Mouse (Mus musculus) forebrain, embryonic 13.5 days (tissue): ENCODE measurements at regions not wholly inside any gene's neighbourhood (a gene's known extent, or its start where the extent isn't known, plus 50 kb on each side); places are given as distances from the start of the nearest gene placed in this dataset.
A peak's percentile ranks its signal among the peaks of the same experiment; 100 is the strongest.

Experiments used
- ATAC-seq: fragments of 200-750 bp; cut with Nextera tagmentation; 2 replicates; pipeline ENCODE4 v1.8.0; 2017
- H3K27ac ChIP-seq: fragments of 300-500 bp; sonication (generic); 2 replicates; pipeline ENCODE4 v1.5.1; 2015; ENCODE audit warnings: inconsistent platforms, mild to moderate bottlenecking, moderate library complexity
- H3K27me3 ChIP-seq: fragments of 300-500 bp; sonication (generic); 2 replicates; pipeline ENCODE4 v1.6.1; 2015; ENCODE audit warnings: mild to moderate bottlenecking, inconsistent platforms
- H3K36me3 ChIP-seq: fragments of 300-500 bp; sonication (generic); 2 replicates; pipeline ENCODE4 v1.6.1; 2015; ENCODE audit warnings: mild to moderate bottlenecking, inconsistent platforms; ENCODE audit not compliant: poor library complexity, severe bottlenecking
- H3K4me1 ChIP-seq: fragments of 300-500 bp; sonication (generic); 2 replicates; pipeline ENCODE4 v1.6.1; 2015; ENCODE audit warnings: inconsistent platforms
- H3K4me2 ChIP-seq: fragments of 300-500 bp; sonication (generic); 2 replicates; pipeline ENCODE4 v1.6.1; 2015; ENCODE audit warnings: inconsistent platforms, mild to moderate bottlenecking, moderate library complexity
- H3K4me3 ChIP-seq: fragments of 300-500 bp; sonication (generic); 2 replicates; pipeline ENCODE4 v1.5.1; 2015; ENCODE audit warnings: mild to moderate bottlenecking, inconsistent platforms
- H3K9ac ChIP-seq: fragments of 300-500 bp; sonication (generic); 2 replicates; pipeline ENCODE4 v1.6.1; 2015; ENCODE audit warnings: mild to moderate bottlenecking, inconsistent platforms
- H3K9me3 ChIP-seq: fragments of 300-500 bp; sonication (generic); replicated peaks from 2 replicates; pipeline ENCODE4 v1.6.1; 2016; ENCODE audit warnings: inconsistent platforms
- WGBS: fragments of 180-500 bp; shearing (Covaris S2); methylation state at CpG from one replicate; pipeline ENCODE4 v1.1.7; 2015; 5-methylcytosine and 5-hydroxymethylcytosine counted together

DNA sequence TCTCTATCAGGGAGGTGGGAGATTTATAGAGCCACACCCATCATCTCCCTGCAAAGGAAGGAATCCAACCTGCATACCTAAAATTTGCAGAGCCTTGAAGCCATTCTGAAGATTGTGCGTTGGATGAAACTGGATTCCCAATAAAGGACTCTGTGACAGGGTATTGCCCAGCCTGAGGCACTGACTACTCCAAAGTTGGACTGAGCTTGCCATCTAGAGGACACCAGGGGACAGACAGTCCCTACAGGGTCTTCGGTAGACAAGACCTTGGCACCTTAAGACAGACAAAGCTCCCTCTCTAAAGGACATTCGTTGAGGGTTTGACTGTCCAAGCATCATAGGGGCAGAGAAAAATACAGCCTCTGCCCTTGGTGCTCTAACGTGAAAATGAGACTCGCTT lies 243.4 kb downstream of the Gsdmc2 start:
- Histone ChIP-seq H3K4me1 (no peaks in the 10 kb centered on the region), H3K4me3 (no peak overlapping the region), H3K27ac (no peak overlapping the region), H3K9me3 (no peaks in the 10 kb centered on the region), H3K27me3 (no peaks in the 10 kb centered on the region), H3K4me2 (no peak overlapping the region), H3K36me3 (no peaks in the 10 kb centered on the region), H3K9ac (no peak overlapping the region)
- peak; percentile 93 for ATAC-seq
- WGBS: 47% methylated on average over 5 of the region's 5 CpGs

DNA sequence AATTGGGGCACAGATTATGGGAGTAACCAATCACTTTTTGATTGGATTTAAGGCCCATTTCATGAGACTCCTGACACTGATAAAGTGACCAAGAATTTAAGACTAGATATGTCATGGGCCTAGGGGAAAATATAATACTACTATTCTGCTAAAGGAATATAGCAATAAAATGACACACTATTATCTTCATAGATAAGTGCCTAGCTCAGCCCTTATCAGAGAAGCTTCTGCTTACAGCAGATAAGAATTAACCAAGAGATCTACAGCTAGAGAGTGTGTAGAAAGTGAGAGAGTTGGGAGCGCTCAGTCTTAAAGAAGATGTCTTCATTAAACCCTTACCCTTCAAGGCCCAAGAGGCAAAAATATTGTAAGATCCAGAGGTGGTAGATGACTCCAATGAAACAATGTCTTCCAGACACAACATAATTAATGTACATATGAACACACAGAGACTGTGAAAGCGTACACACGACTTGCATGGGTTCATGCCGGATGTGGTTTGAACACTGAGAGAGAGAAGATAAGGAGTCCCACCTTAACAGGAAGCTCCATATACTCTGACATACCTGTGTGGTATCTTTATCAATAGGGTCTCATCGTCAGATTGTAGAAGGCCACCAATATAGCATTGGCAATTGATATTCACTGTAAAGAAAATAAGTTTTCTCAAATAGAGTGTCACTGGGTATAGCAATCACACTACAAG lies 252.1 kb downstream of the Gsdmc2 start:
- Histone ChIP-seq H3K4me1 (no peaks in the 10 kb centered on the region), H3K9ac (no peak overlapping the region), H3K27ac (no peak overlapping the region), H3K36me3 (no peaks in the 10 kb centered on the region), H3K27me3 (no peaks in the 10 kb centered on the region), H3K9me3 (no peaks in the 10 kb centered on the region), H3K4me2 (no peak overlapping the region), H3K4me3 (no peak overlapping the region)
- no peak for ATAC-seq
- 94% methylated on average over 5 of the region's 5 CpGs for WGBS

DNA sequence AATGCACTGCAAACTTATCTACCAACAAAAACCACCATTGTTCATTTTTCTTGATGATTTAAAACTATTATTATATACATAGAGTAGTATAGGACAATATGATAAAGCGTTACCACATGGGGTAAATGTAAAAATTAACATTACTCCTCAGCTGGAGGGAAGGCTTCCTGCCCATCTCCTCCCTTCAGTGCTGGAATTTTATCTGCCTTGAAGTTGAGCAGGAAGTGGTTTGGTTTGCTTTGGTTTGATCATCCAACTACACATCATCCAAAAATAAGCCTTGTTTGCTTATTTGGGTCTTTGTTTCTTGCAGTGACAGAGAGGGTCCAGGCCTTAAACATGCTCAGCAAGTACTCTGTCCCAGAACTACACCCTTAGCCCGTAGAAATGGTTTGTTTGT lies 285.7 kb downstream of the Gsdmc2 start:
- WGBS: 85% methylated on average over 2 of the region's 2 CpGs

DNA sequence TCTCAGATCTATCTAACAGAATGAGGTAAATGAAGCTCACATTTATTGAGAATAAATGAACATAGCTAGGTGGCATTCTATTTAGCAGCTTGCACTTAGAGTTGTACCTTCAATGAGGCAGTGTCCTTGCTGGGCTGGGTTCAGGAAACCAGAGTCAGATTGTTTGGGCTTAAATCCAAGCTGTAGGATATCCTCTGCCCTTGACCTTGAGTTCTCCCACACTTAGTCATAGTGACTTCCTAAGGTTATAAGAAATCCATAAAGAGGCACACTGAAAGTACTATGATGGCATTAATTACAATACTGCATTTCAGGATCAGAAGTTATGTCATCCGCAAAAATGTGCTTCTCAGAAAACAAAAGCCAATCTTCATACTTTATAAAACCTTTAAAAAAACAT lies 286.3 kb downstream of the Gsdmc2 start:
- no peaks in the 10 kb centered on the region for H3K27me3 ChIP-seq
- H3K36me3 ChIP-seq: no peaks in the 10 kb centered on the region
- ATAC-seq: no peak
- 98% methylated on average over 1 of the region's 1 CpGs for WGBS
- no peak overlapping the region for H3K4me3 ChIP-seq
- H3K4me1 ChIP-seq: no peaks in the 10 kb centered on the region
- no peak overlapping the region for H3K27ac ChIP-seq
- H3K9ac ChIP-seq: no peak overlapping the region
- no peaks in the 10 kb centered on the region for H3K9me3 ChIP-seq
- no peak overlapping the region for H3K4me2 ChIP-seq

More for the DNA sequence above, 285.7 kb downstream of the Gsdmc2 start:
- Histone ChIP-seq H3K27me3 (no peaks in the 10 kb centered on the region), H3K36me3 (no peaks in the 10 kb centered on the region), H3K4me2 (no peak overlapping the region), H3K9me3 (no peaks in the 10 kb centered on the region), H3K4me3 (no peak overlapping the region), H3K9ac (no peak overlapping the region), H3K4me1 (no peaks in the 10 kb centered on the region), H3K27ac (no peak overlapping the region)
- no peak for ATAC-seq

DNA sequence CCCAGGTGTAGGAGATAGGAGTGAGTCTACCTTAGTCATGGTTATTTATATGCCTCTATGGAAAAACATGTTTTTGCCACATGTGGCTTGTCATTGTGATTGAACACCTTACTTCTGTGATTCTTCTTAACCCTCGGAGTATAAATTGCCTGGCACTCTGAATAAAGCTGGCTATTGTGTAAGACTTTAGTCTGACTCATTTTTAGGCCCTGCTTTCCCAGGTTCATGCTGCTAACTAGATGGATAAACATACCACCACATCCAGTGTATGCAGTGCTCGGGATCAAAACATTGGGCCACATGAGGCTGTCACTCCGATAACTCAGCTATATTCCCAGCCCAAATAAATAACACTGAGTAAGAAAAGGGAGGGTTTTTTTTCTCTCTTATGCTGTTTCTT lies 287.2 kb downstream of the Gsdmc2 start:
- Histone ChIP-seq H3K4me2 (no peak overlapping the region), H3K27me3 (no peaks in the 10 kb centered on the region), H3K4me1 (no peaks in the 10 kb centered on the region), H3K9me3 (no peaks in the 10 kb centered on the region), H3K9ac (no peak overlapping the region), H3K36me3 (no peaks in the 10 kb centered on the region), H3K27ac (no peak overlapping the region), H3K4me3 (no peak overlapping the region)
- WGBS: 81% methylated on average over 3 of the region's 3 CpGs
- ATAC-seq: no peak

DNA sequence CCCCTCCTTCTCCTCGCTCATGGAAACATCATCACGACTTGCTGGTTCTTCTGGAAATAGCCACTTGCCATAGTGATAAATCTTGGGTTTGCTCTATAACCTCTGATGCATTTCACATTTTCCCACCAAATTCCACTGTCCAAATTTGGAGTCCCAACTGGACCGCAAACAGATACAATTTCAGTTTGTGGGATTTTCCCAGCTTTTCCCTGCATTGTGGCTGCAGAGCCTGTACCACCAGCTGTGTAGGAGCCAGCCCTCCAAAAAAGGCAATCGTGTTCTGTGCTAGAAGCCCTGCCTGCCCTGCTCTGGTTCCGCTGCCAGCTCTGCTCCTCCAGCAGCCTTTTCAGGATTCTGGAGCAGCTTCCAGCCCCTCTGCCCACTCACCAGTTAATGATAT lies 291.4 kb downstream of the Gsdmc2 start:
- H3K27me3 ChIP-seq: no peaks in the 10 kb centered on the region
- no peak overlapping the region for H3K27ac ChIP-seq
- 65% methylated on average over 5 of the region's 5 CpGs for WGBS

DNA sequence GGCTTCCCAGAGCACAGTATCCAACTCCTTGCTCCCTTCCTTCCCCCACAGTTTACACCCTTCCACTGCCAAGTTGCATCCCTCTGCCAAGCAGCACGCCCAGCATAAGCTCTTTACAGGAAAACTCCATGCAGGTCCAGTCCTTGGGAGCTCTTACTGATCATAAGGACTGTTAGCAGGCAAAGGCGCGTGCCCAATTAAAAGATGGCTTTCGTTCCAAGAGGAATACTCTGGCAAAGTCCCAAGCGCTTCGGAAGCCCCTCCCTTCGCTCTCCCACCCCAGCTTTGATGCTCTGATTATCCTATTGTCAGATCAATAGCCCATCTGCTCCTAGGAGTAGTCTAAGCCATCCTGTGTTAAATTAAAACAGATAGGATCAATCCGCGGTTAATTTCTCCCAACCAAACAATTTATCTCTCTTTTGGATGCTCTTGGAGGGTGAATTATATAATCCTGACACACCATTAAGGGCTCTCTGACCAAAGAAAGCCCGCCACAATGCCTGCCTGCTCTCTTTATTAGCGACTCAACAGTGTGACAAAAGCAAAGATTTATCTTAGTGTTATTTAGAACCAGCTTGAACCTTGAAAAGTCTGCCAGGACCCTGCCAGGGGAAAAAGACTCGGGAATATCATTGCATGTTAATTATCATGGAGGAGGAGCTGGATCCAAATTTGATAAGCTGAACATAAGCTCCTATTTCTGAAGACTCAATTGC lies 312.5 kb downstream of the Gsdmc2 start:
- Histone ChIP-seq H3K9ac (no peak overlapping the region), H3K4me3 (no peak overlapping the region), H3K27me3 (no peaks in the 10 kb centered on the region), H3K9me3 (no peaks in the 10 kb centered on the region), H3K4me1 (peaks cover 21% of the 10 kb centered on the region), H3K27ac (peak overlapping the region; percentile 71), H3K4me2 (peak overlapping the region; percentile 39), H3K36me3 (no peaks in the 10 kb centered on the region)
- WGBS: 18% methylated on average over 12 of the region's 12 CpGs
- peak; percentile 93 for ATAC-seq

More for the DNA sequence above, 291.4 kb downstream of the Gsdmc2 start:
- no peaks in the 10 kb centered on the region for H3K36me3 ChIP-seq
- no peak overlapping the region for H3K4me2 ChIP-seq
- H3K4me3 ChIP-seq: no peak overlapping the region
- no peaks in the 10 kb centered on the region for H3K4me1 ChIP-seq
- no peaks in the 10 kb centered on the region for H3K9me3 ChIP-seq
- ATAC-seq: no peak
- no peak overlapping the region for H3K9ac ChIP-seq

DNA sequence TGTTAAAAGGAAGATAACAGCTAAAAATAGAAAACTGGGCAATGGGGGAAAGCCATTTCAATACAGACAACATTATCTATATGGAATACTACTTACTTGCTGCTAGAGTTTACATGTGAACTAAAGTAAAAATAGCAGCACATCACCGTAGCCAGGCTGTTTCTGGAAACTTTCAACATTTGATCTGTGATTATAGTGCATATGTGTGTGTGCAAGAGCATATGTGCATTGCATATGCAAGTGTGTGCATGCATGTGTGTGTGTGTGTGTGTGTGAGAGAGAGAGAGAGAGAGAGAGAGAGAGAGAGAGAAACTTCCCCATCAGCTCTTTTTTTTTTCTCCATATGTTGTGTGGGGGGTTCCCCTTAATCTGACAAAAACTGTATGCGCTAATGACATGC lies 317.7 kb downstream of the Gsdmc2 start:
- no peaks in the 10 kb centered on the region for H3K36me3 ChIP-seq
- H3K9me3 ChIP-seq: no peaks in the 10 kb centered on the region
- H3K27ac ChIP-seq: no peak overlapping the region
- H3K9ac ChIP-seq: no peak overlapping the region
- H3K4me3 ChIP-seq: no peak overlapping the region
- H3K27me3 ChIP-seq: no peaks in the 10 kb centered on the region
- peaks cover 9% of the 10 kb centered on the region for H3K4me1 ChIP-seq
- H3K4me2 ChIP-seq: no peak overlapping the region
- ATAC-seq: peak; percentile 41; the same call in 1 of the 2 replicates
- WGBS: 93% methylated on average over 2 of the region's 2 CpGs

DNA sequence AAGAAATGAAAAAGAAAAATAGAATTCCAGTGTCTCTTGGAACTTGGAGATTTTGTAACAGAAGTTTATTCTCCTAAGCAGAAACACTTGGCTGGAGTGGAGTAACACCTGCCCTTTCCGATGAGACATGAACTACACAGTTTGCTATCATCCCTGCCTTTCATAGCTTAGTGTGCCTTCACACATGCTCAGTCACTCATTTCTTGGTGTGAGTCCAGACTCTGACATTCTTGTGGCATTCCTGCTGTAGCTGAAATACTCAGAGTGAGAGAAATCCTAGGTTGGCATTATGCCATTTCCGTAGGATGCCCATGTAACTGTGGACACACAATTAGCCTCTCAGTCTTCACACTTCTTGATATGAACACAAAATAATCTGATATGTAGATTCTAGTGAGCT lies 318.2 kb downstream of the Gsdmc2 start:
- Histone ChIP-seq H3K36me3 (no peaks in the 10 kb centered on the region), H3K4me3 (no peak overlapping the region), H3K9me3 (no peaks in the 10 kb centered on the region), H3K4me2 (no peak overlapping the region), H3K27ac (no peak overlapping the region), H3K9ac (no peak overlapping the region), H3K4me1 (peaks cover 4% of the 10 kb centered on the region), H3K27me3 (no peaks in the 10 kb centered on the region)
- WGBS: 73% methylated on average over 2 of the region's 2 CpGs
- ATAC-seq: peak; percentile 74; the same call in 1 of the 2 replicates

DNA sequence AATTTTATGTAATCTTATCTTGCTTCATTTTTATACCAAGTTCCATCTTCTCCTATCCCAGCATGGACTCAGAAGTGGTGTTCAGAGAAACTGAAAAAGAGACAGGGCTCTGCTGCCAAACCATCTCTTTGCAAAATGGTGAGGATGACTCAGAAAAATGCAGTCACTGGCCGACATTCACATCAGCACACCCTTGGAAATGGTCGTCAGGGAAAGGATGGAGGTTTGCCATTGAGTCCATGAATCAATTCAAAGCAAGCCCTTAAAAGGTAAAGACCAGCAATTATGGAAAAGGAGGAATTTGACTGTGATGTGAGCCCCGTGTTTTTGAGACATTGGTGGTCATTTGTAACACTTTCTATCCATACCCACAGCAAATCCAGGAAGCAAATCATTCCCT lies 327.7 kb downstream of the Gsdmc2 start:
- no peak overlapping the region for H3K9ac ChIP-seq
- no peaks in the 10 kb centered on the region for H3K9me3 ChIP-seq
- no peak overlapping the region for H3K4me3 ChIP-seq
- WGBS: 78% methylated on average over 3 of the region's 3 CpGs
- H3K36me3 ChIP-seq: no peaks in the 10 kb centered on the region
- no peak overlapping the region for H3K4me2 ChIP-seq
- H3K27me3 ChIP-seq: no peaks in the 10 kb centered on the region
- no peaks in the 10 kb centered on the region for H3K4me1 ChIP-seq
- no peak for ATAC-seq
- no peak overlapping the region for H3K27ac ChIP-seq

DNA sequence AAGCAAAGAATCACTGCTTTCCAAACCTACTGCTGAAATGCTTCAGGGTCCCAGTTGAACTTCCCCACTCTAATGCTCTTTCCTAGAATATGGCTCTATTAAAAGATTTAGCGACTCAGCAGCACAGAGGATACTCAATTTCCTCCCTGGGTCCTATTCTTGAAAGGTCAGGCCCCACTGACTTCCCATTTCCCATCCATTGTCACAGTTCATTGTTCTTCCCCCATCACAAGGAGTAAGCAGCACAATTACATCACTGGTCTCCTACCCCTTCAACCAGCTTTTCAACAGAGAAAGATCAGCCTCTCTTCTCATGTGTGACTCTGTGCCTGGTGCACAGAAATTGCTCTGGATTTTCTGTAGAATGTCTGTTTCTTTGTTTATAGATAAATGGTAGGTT lies 344.5 kb downstream of the Gsdmc2 start:
- Histone ChIP-seq H3K9ac (no peak overlapping the region), H3K36me3 (no peaks in the 10 kb centered on the region), H3K9me3 (no peaks in the 10 kb centered on the region), H3K4me1 (no peaks in the 10 kb centered on the region), H3K4me3 (no peak overlapping the region), H3K4me2 (no peak overlapping the region), H3K27me3 (no peaks in the 10 kb centered on the region), H3K27ac (no peak overlapping the region)
- ATAC-seq: no peak
- 46% methylated on average over 1 of the region's 1 CpGs for WGBS

DNA sequence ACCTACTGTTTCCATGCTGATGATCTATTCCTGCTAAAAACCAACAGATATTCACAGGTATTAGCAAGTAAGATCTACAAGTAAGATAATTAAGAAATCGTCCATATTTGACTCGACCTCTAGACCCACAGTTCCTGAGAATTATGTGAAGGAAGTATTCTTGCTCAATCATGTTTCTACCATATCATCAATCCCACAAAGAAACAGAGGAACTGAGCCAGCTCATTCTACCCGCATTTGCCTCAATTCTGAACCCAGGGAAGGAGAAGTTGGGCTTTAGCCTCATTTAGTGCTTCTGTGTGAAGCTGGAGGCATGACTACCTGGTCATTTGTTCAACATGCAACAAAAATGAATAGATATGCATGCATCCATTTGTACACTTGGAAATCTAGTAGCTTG lies 346.5 kb downstream of the Gsdmc2 start:
- Histone ChIP-seq H3K9me3 (no peaks in the 10 kb centered on the region), H3K4me3 (no peak overlapping the region), H3K36me3 (no peaks in the 10 kb centered on the region), H3K4me2 (no peak overlapping the region), H3K27ac (no peak overlapping the region), H3K9ac (no peak overlapping the region), H3K4me1 (no peaks in the 10 kb centered on the region), H3K27me3 (no peaks in the 10 kb centered on the region)
- no peak for ATAC-seq
- 90% methylated on average over 3 of the region's 3 CpGs for WGBS

DNA sequence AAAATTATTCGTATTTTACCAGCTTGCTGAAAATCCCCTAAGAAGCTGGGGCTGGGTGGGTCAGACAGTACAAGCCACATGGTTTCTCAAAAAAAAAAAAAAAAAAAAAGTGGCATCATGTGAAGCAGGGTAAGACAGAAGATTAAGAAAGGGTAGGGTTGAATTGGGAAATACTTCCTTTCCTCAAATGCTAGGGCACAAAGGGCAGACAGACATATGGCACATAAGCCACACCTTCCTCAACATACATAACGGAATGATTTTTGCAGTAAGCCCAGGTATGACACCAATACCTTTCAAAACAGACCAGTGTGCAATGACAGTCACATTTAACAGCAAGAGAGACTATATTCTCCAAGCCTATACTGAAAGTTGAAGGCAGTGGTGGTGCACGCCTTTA lies 347.8 kb downstream of the Gsdmc2 start:
- Histone ChIP-seq H3K4me3 (no peak overlapping the region), H3K36me3 (no peaks in the 10 kb centered on the region), H3K4me2 (no peak overlapping the region), H3K9ac (no peak overlapping the region), H3K27ac (no peak overlapping the region), H3K27me3 (no peaks in the 10 kb centered on the region), H3K9me3 (no peaks in the 10 kb centered on the region; the same call in 1 of the 2 replicates), H3K4me1 (no peaks in the 10 kb centered on the region)
- no peak for ATAC-seq
- 92% methylated on average over 3 of the region's 3 CpGs for WGBS
